Mouse (Mus musculus) cerebellum, adult 2 months (tissue): ENCODE data around the gene Wnt11.

Experiments
- CTCF ChIP-seq: fragments of 200-500 bp; IDR thresholded peaks from 2 replicates; pipeline ENCODE4 v1.5.1; 2011; ENCODE audit warnings: low read depth, mild to moderate bottlenecking, control low read depth, low read length, moderate library complexity, borderline replicate concordance; ENCODE audit not compliant: insufficient read depth
- POLR2A ChIP-seq: fragments of 200-500 bp; IDR thresholded peaks from 2 replicates; pipeline ENCODE4 v1.6.1; 2011; ENCODE audit warnings: low read length, control low read depth, borderline replicate concordance; ENCODE audit not compliant: insufficient read depth

- TF ChIP-seq CTCF (no peak), POLR2A (no peak)
These were observed 14.2 kb downstream of the Wnt11 start for GRCm38 (mm10) chr7:98848899-98849640.
